Mouse (Mus musculus): ENCODE measurements around the gene Gpr31b. TPM values are rescaled to one million over a fixed set of nuclear protein-coding genes. Genes with fewer than 3 reads are reported as not detected.
"Not testable (repeated sequence)": the region's sequence is repeated elsewhere in the genome, so short reads cannot be mapped to it uniquely, and the experiment has no call there.

The Gpr31b gene
- polyA plus RNA-seq, 1 experiment from 2014 or later = 0.13 TPM

GRCm38 (mm10) chr17:13006984-13007383, 45.1 kb downstream of the Gpr31b start:
- H3K4me1 ChIP-seq (replicated peaks; ENCODE audit: control insufficient read depth, insufficient read depth, low read length) = peaks cover 10% of the 10 kb centered on the region; the same call in 1 of the 2 replicates
- H3K4me3 ChIP-seq (ENCODE audit: low read depth, low read length) = peak overlapping the region; percentile 80
- peak overlapping the region; percentile 94; the same call in 1 of the 2 replicates for H3K27ac ChIP-seq (ENCODE audit: low read depth, low read length)
- H3K27me3 ChIP-seq (replicated peaks; ENCODE audit: control insufficient read depth, insufficient read depth, low read length) = no peaks in the 10 kb centered on the region
- WGBS = 45% methylated on average over 5 of the region's 5 CpGs
- no peaks in the 10 kb centered on the region for H3K9me3 ChIP-seq (ENCODE audit: control insufficient read depth)
- no peak overlapping the region for H3K9ac ChIP-seq (ENCODE audit: low read depth, low read length)
- H3K36me3 ChIP-seq (ENCODE audit: control insufficient read depth, insufficient read depth) = 0 out of 2 replicates have a peak, but pooled peaks cover 5% of the 10 kb centered on the region
- peak overlapping the region; percentile 87 for H3K4me2 ChIP-seq (replicated peaks; ENCODE audit: low read depth)
- ATAC-seq = no peak
- TF ChIP-seq CTCF (IDR thresholded peaks at IDR 0.05; ENCODE audit: low read depth) = no peak

GRCm38 (mm10) chr17:13006546-13006945, 45.5 kb downstream of the Gpr31b start, which contains the start of gene Sod2:
TSS of gene Sod2 (plus strand) at chr17:13006846.
- peak within 1 kb of the TSS; percentile 87 for H3K4me2 ChIP-seq (replicated peaks; ENCODE audit: low read depth)
- WGBS = 100% methylated on average over 2 of the region's 2 CpGs
- H3K4me3 ChIP-seq (ENCODE audit: low read depth, low read length) = peak within 1 kb of the TSS; percentile 80
- H3K27me3 ChIP-seq (replicated peaks; ENCODE audit: control insufficient read depth, insufficient read depth, low read length); H3K9me3 ChIP-seq (ENCODE audit: control insufficient read depth); H3K4me1 ChIP-seq (replicated peaks; ENCODE audit: control insufficient read depth, insufficient read depth, low read length); ATAC-seq; H3K36me3 ChIP-seq (ENCODE audit: control insufficient read depth, insufficient read depth); H3K9ac ChIP-seq (ENCODE audit: low read depth, low read length): not testable (repeated sequence)
- H3K27ac ChIP-seq (ENCODE audit: low read depth, low read length) = peak within 1 kb of the TSS; percentile 94

GRCm38 (mm10) chr17:13004436-13004835, 47.7 kb downstream of the Gpr31b start:
- H3K36me3 ChIP-seq (ENCODE audit: control insufficient read depth, insufficient read depth); H3K27ac ChIP-seq (ENCODE audit: low read depth, low read length); H3K4me1 ChIP-seq (replicated peaks; ENCODE audit: control insufficient read depth, insufficient read depth, low read length); ATAC-seq; H3K27me3 ChIP-seq (replicated peaks; ENCODE audit: control insufficient read depth, insufficient read depth, low read length); H3K9ac ChIP-seq (ENCODE audit: low read depth, low read length); H3K9me3 ChIP-seq (ENCODE audit: control insufficient read depth); H3K4me2 ChIP-seq (replicated peaks; ENCODE audit: low read depth); H3K4me3 ChIP-seq (ENCODE audit: low read depth, low read length): not testable (repeated sequence)
- 65% methylated on average over 2 of the region's 2 CpGs for WGBS

- H3K4me3 ChIP-seq (ENCODE audit: low read depth, low read length); H3K27me3 ChIP-seq (replicated peaks; ENCODE audit: control insufficient read depth, insufficient read depth, low read length); ATAC-seq; H3K4me1 ChIP-seq (replicated peaks; ENCODE audit: control insufficient read depth, insufficient read depth, low read length); H3K36me3 ChIP-seq (ENCODE audit: control insufficient read depth, insufficient read depth); H3K9me3 ChIP-seq (ENCODE audit: control insufficient read depth); H3K9ac ChIP-seq (ENCODE audit: low read depth, low read length); H3K4me2 ChIP-seq (replicated peaks; ENCODE audit: low read depth); H3K27ac ChIP-seq (ENCODE audit: low read depth, low read length): not testable (repeated sequence)
- TF ChIP-seq CTCF (IDR thresholded peaks at IDR 0.05; ENCODE audit: low read depth) = peak; percentile 11; the same call in 1 of the 2 replicates
- WGBS = 96% methylated on average over 5 of the region's 5 CpGs
These were observed 49.9 kb downstream of the Gpr31b start for GRCm38 (mm10) chr17:13002243-13002642.

Other genes starting within 250 kb of the Gpr31b start
- 0.10 and 0.16 TPM in 2 replicates for gene Mas1, start 184.2 kb downstream of the Gpr31b start, polyA plus RNA-seq (2015; fragmentation: Nextera tagmentation; extraction: Ambion mirVana)
- gene Mrgprh, start 176.3 kb downstream of the Gpr31b start, polyA plus RNA-seq (2015; fragmentation: Nextera tagmentation; extraction: Ambion mirVana) = not detected in 2 replicates
- gene Pnldc1, start 142.1 kb downstream of the Gpr31b start, polyA plus RNA-seq (2015; fragmentation: Nextera tagmentation; extraction: Ambion mirVana) = 0.48 and 0.54 TPM in 2 replicates
- 143 and 144 TPM in 2 replicates for gene Tcp1, start 136.6 kb downstream of the Gpr31b start, polyA plus RNA-seq (2015; fragmentation: Nextera tagmentation; extraction: Ambion mirVana)
- 112 and 121 TPM in 2 replicates for gene Mrpl18, start 136.0 kb downstream of the Gpr31b start, polyA plus RNA-seq (2015; fragmentation: Nextera tagmentation; extraction: Ambion mirVana)
- gene Acat3, start 111.7 kb downstream of the Gpr31b start, polyA plus RNA-seq (2015; fragmentation: Nextera tagmentation; extraction: Ambion mirVana) = 0.18 and 0.51 TPM in 2 replicates
- 62.7 and 69.3 TPM in 2 replicates for gene Acat2, start 91.5 kb downstream of the Gpr31b start, polyA plus RNA-seq (2015; fragmentation: Nextera tagmentation; extraction: Ambion mirVana)
- gene Wtap, start 58.1 kb downstream of the Gpr31b start, polyA plus RNA-seq (2015; fragmentation: Nextera tagmentation; extraction: Ambion mirVana) = 86.8 and 87.2 TPM in 2 replicates
- 125 and 138 TPM in 2 replicates for gene Sod2, start 45.5 kb downstream of the Gpr31b start, polyA plus RNA-seq (2015; fragmentation: Nextera tagmentation; extraction: Ambion mirVana)
- gene Tcp10b, start 8.8 kb upstream of the Gpr31b start, polyA plus RNA-seq (2015; fragmentation: Nextera tagmentation; extraction: Ambion mirVana) = 0.07 and 0.10 TPM in 2 replicates
- gene Unc93a, start 79.5 kb upstream of the Gpr31b start, polyA plus RNA-seq (2015; fragmentation: Nextera tagmentation; extraction: Ambion mirVana) = 0.16 and 0.20 TPM in 2 replicates
- not detected in 2 replicates for gene Smok2a, start 168.9 kb upstream of the Gpr31b start, polyA plus RNA-seq (2015; fragmentation: Nextera tagmentation; extraction: Ambion mirVana)
- gene Smok2b, start 178.0 kb upstream of the Gpr31b start, polyA plus RNA-seq (2015; fragmentation: Nextera tagmentation; extraction: Ambion mirVana) = not detected in 2 replicates